Mouse (Mus musculus): ENCODE results near the gene Gm9195.

Gm9195 gene

GRCm38 (mm10) chr14:72491738-72492137 is at the start of gene Gm9195:
TSS of gene Gm9195 (minus strand) at chr14:72491838.
- DNase-seq: no peak

DNA sequence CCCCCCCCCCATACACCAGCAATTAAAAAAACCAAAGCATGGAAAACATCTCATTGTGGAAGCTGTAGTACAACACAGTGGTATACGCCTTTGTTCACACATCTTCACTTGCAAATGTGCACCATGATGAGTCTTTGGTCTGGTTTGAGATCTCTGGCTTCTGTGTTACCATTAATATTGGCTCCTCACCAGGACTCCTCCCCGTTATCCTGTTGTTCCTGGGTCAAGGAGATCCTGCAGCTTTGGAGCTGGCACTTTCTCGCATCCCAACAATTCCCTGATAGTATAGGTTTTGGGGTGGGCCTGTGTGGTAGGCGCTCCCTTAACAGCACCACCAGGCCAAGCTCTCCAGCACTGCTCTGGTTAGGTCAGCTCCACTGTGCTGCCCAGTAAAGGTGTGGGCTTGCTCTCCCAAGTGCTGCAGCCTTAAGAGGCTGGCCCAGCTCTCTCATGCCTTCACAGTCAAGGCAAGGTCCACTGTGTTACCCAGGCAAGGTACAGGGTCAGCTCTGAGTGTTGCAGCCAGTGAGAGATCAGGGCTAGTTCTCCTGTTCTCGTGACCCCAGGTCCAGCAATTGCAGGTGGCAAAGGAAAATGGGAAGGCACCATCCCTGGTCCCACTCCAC is 44.9 kb upstream of the Gm9195 start:
- no peak for DNase-seq

DNA sequence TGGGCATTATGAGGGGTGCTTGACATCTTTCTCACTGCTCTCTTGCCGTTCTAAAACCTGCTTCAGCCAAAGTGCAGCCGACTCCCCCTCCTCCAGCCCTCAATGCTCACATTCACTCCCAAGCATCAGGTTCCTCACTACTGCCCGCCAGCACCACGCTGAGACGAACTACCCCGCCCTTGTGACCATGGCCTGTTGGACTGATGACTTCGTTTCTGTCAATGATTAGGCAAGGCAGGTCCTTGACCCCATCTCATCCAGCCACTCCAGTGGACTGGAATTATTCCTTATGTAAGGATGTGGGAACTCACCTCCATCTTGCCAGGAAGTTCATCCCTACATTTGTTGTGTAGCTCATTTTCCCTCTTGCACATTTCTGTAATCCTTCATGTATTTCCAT is 42.2 kb upstream of the Gm9195 start:
- no peak for DNase-seq

DNA sequence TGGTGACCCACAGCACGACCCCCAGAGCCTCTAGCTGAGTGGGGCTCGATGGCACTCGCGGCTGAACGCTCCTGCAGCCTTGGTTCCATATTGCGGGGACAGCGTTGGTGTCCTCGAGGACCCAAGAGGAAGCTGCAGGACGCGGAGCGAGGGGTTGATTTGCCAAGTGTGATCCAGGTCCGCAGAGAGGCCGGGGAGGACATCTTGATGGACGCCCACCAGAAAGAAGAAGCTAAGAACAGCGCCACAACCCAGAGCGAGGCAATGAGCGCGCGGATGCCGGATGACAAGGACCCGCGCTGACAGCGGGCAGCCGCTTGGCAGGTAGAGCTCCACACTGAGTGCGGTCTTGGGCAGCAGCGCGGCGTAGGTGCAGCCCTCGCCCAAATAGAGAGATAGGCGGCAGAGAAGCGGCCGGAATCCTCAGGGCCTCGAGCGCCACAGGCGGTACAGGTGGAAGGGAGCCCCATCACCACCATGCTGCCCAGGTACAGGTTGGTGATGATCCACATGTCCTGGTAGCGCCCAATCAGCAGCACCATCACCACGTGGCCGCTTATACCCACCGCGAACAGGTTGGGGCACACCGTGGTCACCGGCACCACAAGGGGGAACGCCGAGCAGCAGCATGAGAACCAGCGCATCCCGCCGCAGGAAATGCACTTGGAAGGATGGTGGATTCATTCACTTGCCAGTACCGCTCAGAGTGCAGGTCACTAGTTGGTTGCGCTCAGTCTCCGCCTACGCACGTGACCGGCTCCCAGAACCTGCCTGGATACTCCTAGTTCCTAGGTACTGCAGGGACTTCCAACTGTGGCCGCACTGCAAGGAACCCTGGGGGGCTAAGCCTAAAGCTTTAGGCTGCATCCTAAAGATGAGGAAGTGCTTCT is 40.6 kb upstream of the Gm9195 start:
- DNase-seq: peak; percentile 44

DNA sequence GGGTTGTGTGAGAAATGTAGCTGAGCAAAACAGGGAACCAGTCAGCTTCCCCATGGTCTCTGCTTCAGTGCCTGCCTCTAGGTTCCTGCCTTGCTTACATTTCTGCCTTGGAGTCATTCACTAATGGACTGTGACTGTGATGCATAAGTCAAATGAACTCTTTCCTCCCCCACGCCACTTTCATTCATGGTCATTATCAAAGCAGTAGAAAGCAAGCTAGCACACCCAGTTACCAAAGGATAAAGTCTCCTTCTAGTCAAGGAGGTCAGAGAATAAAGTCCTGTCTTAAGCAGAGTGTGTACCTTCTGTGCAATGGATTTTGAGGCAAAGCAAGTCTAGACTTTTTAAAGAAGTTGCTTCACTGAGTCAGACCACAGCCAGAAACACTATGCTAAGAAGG is 35.5 kb upstream of the Gm9195 start:
- no peak for DNase-seq

DNA sequence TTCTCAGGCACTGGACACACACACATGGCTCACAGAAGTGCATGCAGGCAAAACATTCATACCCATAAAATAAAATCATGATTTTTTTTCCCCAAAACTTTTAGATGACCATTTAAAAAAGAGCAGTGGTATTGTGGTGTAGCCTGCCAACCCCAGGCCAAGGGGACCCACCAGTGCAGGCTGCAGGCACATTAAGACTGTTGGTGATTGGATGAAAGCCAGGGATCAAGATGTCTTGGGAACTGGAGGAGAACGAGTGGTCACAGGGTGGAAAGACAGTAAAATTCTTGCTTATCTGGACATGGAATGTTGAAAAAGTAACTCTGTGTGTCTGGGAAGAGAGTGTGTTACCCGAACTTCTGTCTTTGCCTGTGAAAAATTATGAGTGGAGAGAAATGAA is 27.9 kb upstream of the Gm9195 start:
- DNase-seq: no peak

DNA sequence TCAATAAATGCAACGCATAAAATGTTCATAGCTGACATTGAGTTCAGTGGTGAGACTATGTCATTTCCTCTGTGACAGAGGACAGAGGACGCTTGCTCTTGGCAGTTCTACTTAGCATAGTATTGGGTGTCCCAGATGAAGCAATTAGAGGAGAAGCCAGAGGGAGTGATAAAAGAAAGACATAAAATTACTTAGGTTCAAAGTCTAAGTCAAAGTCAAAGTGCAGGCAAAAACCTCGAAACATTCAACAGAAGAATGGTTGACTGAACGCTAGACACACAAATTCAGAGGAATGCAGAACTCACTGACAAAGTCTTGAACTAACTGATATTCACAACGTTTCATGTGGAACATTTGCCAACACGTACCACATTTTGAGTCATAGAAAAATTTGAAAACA is 27.1 kb upstream of the Gm9195 start:
- no peak for DNase-seq

- peak; percentile 41 for DNase-seq
Measured at GRCm38 (mm10) chr14:72516376-72516775, 24.7 kb upstream of the Gm9195 start.

DNA sequence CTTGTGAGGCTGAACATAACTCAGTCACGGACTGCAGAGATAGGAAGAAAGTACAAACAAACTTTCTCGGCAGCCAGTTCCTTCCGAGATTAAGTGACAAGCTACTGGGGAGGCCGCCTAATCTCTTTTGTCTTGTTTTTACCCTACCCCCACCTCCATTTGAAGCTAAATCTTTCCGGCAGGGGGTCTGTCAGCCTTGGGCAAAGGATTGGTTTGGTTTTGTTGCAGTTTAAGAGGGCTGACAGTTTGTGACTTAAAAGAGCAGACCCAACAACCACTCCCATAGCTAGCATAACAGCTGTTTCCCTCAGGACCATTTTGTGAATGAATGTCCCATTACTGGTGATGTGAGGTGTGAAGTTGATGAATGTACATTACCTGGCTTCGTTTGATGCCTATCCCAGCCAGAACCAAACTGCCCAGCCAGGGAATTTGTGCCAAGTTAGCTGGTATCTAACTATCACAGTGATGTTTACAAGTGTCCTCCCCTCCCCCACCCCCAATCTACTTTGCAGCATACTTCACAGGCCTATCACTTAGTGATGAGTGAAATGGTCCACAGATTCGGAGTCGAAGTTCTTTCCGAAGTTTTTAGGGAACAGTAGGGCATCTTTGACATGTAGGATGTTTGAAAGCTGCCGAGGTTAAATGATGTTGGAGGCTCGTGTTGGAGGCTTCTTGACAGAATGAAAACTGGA is 15.2 kb upstream of the Gm9195 start:
- no peak for DNase-seq

- DNase-seq: peak; percentile 12
Measured at GRCm38 (mm10) chr14:72506018-72506722, 14.5 kb upstream of the Gm9195 start.

GRCm38 (mm10) chr14:72504985-72505384 is 13.3 kb upstream of the Gm9195 start:
- DNase-seq: peak; percentile 22

DNA sequence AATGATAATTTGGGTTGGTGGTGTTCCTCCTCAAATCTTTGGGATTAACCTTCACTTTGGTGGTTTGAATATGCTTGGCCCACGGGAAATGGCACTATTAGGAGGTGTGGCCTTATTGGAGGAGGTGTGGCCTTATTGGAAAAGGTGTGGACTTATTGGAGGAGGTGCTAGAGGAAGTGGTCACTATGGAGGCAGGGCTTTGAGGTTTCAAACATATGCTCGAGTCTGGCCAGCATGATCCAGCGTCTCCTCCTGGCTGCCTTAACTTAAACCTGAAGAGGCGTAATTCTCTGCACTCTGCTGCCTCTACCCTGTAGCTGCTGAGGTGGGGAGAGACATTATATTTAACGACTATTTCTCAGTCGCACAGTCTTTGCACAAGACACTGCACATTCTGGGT is 11.6 kb upstream of the Gm9195 start:
- no peak for DNase-seq

- no peak for DNase-seq
Measured at GRCm38 (mm10) chr14:72493775-72494174, 2.1 kb upstream of the Gm9195 start.

DNA sequence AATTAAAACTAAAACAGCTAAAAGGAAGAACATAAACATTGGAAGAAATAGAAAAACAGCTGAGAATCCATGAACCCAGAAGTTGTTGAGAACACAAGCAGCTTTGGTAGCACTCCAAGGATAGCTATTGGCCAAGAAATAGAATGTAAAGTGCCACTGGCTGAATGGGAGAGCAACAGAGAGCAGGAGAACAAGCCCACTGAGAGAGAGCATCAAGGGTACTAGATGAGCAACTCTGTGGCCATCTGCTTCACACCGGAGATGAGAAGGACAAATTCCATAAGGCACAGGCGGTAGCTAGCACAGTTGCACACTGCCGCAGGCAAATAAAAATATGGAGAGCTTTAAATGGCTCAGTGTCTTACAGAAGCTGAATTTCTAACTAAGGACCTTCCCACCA is 1.3 kb downstream of the Gm9195 start:
- DNase-seq: no peak

DNA sequence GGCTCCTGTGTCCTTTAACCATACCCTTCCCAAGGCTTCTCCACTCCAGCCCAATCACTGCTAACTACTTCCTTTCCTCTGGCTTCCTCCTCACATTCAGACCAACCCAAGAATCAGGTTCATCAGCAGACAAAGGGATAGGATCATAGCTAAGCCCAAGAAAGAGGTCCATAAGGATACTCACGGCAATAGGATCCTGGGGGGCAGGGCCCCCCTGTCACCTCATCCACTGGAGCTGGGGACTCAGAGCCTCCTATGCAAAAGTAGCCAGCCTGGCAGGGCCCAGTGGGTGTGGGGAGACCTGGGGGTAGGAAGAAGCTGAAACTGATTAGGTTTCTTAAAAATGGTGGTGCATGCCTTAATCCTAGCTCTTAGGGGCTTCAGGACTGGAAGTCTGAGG is 17.1 kb downstream of the Gm9195 start:
- DNase-seq: no peak

- no peak for DNase-seq
Measured at GRCm38 (mm10) chr14:72468429-72468828, 23.2 kb downstream of the Gm9195 start.

GRCm38 (mm10) chr14:72466384-72466783 is 25.3 kb downstream of the Gm9195 start:
- DNase-seq: no peak

DNA sequence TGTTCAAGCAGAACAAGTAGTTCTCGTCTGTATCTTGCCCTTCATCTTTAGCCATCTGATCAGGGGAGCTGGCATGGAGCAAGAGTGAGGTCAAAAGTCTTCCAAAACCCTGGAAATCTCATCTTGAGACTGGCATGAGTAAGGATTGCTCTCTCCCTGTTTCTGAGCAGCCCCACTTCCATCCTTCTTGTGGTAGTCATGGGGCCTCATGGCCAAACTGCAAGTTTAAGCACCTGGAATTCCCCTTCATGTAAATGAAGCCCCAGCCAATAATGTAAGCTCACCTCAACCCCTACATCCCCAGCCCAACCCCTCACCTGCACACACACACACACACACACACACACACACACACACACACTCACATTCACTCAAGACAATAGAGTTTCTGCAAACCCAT is 30.0 kb downstream of the Gm9195 start:
- DNase-seq: no peak

GRCm38 (mm10) chr14:72460291-72460690 is 31.3 kb downstream of the Gm9195 start:
- DNase-seq: no peak

- no peak for DNase-seq
Measured at GRCm38 (mm10) chr14:72458930-72459329, 32.7 kb downstream of the Gm9195 start.

GRCm38 (mm10) chr14:72447141-72448091 is 44.2 kb downstream of the Gm9195 start:
- DNase-seq: peak; percentile 14

- DNase-seq: no peak
Measured at GRCm38 (mm10) chr14:72442936-72443335, 48.7 kb downstream of the Gm9195 start.
